Mouse (Mus musculus) heart, postnatal 0 days (tissue): Measurements from ENCODE around the gene Fn1.

ENCODE experiments used
- CTCF ChIP-seq: IDR thresholded peaks from 2 replicates; pipeline ENCODE4 v1.5.1; 2016; ENCODE audit warnings: antibody characterized with exemption, control low read depth, low read depth
- EP300 ChIP-seq: IDR thresholded peaks from 2 replicates; pipeline ENCODE4 v1.6.1; 2016; ENCODE audit warnings: antibody characterized with exemption, low read depth

GRCm38 (mm10) chr1:71688272-71688925 lies 35.4 kb upstream of the Fn1 start:
- TF ChIP-seq CTCF, result no peak
- no peak for TF ChIP-seq EP300
